Mouse (Mus musculus) cerebellum, adult 2 months (tissue): ENCODE results near the gene Mapk7.

Experiments used
- CTCF ChIP-seq: fragments of 200-500 bp; IDR thresholded peaks from 2 replicates; pipeline ENCODE4 v1.5.1; 2011; ENCODE audit warnings: low read depth, mild to moderate bottlenecking, control low read depth, low read length, moderate library complexity, borderline replicate concordance; ENCODE audit not compliant: insufficient read depth
- POLR2A ChIP-seq: fragments of 200-500 bp; IDR thresholded peaks from 2 replicates; pipeline ENCODE4 v1.6.1; 2011; ENCODE audit warnings: low read length, control low read depth, borderline replicate concordance; ENCODE audit not compliant: insufficient read depth

GRCm38 (mm10) chr11:61533571-61533970 is 39.4 kb upstream of the Mapk7 start:
- TF ChIP-seq CTCF (no peak), POLR2A (no peak)
